Mouse (Mus musculus) gastrocnemius, adult 2 months (tissue): Measurements from ENCODE around the gene Ugcg. TPM values are rescaled to one million over a fixed set of nuclear protein-coding genes. Genes with fewer than 3 reads are reported as not detected.

Experiments
- DNase-seq: peaks from one replicate; pipeline ENCODE4 v3.0.0; 2022
- H3K27ac ChIP-seq: fragments of 200-600 bp; 2 replicates; pipeline ENCODE4 v1.8.1; 2022; ENCODE audit warnings: mild to moderate bottlenecking
- H3K4me3 ChIP-seq: fragments of 200-600 bp; 2 replicates; pipeline ENCODE4 v1.8.1; 2022; ENCODE audit warnings: mild to moderate bottlenecking, moderate library complexity
- CTCF ChIP-seq: fragments of 200-600 bp; IDR thresholded peaks from 2 replicates; pipeline ENCODE4 v1.8.1; 2022; ENCODE audit warnings: antibody characterized with exemption, mild to moderate bottlenecking, moderate library complexity
- intact Hi-C: fragments of 180-260 bp; cut with DNase I; formaldehyde crosslinking; loops from one replicate; pipeline ENCODE4 v1.15.1; 2025
- total RNA-seq, 2 experiments: library from RNA; stranded (reverse); gene quantifications; 2 replicates each; pipeline ENCODE4 v1.2.3; 2021

Gene Ugcg
- total RNA-seq, 2 experiments from 2014 or later: 7.6 to 9.1 TPM

DNA sequence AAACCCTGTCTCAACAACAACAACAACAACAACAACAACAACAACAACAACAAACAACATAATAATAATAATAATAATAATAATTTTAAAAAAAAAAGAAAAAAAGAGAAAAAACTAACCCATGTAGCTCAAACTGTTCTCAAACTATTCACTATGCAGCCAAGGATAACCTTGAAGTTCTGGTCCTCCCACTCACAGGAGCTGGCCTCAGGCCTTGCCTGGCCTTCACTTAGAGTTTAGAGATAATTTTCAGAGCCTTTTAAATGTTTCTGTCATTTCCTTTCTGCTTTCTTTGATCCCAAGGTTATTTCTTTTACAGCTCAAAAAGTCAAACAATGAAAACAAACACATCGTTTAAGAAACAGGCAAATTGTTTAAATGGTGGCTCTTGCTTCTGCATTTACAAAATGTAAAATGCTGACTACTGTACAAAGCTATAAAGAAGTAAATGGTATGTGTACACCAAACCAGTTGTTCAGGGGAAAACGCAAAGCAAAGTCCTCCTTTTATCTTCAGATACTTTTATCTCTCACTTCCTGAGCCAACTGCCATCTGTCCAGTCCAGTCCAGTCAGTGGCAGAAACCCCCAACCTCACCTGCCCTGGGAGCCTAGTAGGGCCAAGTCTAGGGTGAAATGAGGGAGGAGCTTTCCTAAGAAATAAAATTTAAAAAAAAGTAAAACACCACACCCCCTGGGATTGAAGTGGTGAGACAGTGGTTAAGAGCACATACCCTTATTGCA, 15.7 kb upstream of the Ugcg start:
- Histone ChIP-seq H3K4me3 (no peak overlapping the region), H3K27ac (no peak overlapping the region)
- TF ChIP-seq CTCF: no peak
- intact Hi-C loops: no loop called here
- no peak for DNase-seq

DNA sequence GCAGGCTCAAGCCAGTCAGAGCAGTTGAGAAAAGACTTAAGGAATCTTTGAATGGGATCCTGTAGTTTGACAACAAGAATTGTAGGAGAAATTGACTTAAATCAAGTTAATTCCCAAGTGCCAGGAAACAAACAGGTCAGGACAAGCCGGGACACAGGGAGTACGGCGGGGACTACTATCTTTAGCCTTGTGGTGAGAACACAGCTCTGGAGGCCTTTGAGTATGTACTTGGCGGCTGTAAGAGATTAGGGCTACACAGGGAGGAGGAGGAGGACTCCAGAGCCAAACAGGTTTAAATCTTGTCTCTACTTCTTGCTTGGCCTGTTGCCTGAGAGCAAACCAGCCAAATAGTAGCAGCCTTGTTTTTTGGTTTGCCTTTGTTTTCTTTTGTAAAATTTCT, 14.1 kb upstream of the Ugcg start:
- Histone ChIP-seq H3K27ac (peak overlapping the region; percentile 82), H3K4me3 (no peak overlapping the region)
- DNase-seq: peak; percentile 50
- intact Hi-C loops: no loop called here
- TF ChIP-seq CTCF: no peak

DNA sequence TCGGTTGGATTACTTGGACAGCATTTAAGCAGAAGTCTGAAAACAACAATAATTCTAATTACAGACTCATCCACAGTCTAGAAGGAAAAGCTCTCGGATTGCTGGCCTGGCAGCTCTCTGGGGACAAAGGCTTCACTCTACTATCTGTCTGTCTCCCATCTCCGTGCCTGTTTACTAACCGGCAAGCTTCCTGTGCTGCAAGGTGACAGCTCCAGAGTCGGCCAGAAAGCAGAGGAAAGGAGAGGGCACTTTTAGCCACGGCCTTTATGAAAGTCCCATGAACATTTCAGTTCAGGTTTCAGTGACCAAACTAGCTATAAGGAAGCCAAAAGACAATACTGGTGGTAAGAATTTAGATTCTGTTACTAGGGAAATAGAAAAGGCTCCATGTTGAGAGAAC, 13.1 kb upstream of the Ugcg start:
- Histone ChIP-seq H3K27ac (peak overlapping the region; percentile 82), H3K4me3 (no peak overlapping the region)
- intact Hi-C loops: no loop called here
- TF ChIP-seq CTCF: no peak
- no peak for DNase-seq

DNA sequence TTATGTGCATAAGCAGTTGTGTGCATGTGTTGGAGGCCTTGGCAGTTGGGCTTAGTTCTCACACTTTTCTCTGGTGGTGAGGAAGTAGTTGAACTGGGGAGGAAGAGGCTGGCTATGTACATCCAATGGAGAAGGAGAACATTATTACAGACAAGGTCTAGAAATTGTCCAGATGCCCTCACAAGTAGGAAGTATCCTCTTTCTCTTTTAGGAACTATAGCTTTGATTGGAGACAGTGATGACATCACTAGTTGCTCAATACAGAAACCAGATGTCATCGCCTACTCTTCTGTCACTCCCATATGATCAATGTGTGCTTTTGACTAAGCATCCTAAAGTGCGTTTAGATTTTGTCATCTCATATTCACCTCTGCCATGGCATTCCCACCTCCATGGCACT, 11.5 kb upstream of the Ugcg start:
- TF ChIP-seq CTCF: no peak
- Histone ChIP-seq H3K27ac (no peak overlapping the region), H3K4me3 (no peak overlapping the region)
- no peak for DNase-seq
- intact Hi-C loops: no loop called here

DNA sequence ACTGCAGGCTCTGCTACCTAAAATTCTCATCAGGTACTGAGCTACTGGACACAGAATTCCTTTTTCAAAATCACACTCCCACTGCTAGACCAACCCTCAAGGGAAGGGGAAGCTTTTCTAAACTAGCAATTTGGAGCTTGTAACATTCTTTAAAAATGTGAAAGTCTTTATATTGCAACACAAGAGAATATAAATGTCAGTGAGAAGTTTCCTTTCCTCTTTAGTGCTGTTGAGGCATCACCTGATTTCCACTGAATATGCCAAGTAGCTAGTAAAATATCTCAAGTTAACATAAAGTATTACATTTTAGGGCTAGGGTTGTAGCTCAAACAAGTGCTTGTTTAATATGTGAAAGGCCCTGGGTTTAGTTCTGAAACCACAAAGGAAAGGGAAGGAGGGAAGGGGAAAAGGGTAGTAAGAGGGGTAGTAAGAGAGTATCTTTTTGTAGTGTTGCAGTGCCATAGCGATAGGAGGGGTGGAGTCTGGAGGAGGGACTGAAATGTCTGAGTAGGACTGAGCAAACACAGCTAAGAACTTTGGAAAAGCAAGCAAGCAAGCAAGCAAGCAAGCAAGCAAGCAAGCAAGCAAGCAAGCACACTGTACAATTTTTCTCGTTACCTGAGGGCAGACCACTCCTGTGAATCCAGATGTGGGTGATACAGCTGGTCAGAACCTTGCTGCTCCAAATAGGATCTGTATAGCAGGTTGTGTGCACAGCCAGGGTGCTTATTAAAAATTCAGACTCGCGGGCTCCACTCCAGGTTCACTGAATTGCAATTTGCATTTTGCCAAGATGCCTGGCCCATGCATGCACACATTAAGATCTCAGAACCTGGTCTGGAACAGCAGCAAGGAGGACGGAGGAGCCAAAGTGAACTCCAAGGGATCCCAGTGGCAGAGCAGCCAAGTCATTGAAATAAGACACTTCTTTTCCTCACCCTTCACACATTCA, 7.5 kb upstream of the Ugcg start:
- no peak overlapping the region for H3K27ac ChIP-seq
- intact Hi-C loops: loop anchor here (10.0 kb wide), 1 partner anchor 57 kb away; no protein-coding TSS in a partner anchor
- no peak for DNase-seq
- H3K4me3 ChIP-seq: no peak overlapping the region
- TF ChIP-seq CTCF: no peak

DNA sequence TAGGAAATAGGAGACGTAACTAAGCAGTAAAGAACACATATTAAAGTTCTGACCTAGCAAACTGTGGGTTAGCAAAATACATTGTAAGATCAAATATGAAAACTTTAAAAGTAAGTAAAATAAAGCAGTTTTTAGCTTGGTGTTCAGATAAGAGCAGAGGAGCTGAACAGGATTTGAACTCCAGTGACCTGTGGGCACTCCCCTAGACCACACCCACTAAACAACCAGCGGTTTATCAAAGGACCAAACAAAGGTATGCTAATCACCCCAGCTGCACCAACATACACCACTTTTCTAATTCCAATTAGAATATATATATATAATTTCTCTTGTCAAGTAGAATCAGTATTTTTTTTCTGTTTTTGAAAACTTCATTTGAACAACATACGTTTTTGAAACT, 3.4 kb upstream of the Ugcg start:
- Histone ChIP-seq H3K4me3 (no peak overlapping the region), H3K27ac (no peak overlapping the region)
- DNase-seq: no peak
- intact Hi-C loops: loop anchor here (5.0 to 10.0 kb wide), 2 partner anchors 61 to 157 kb away; no protein-coding TSS in a partner anchor
- no peak for TF ChIP-seq CTCF

DNA sequence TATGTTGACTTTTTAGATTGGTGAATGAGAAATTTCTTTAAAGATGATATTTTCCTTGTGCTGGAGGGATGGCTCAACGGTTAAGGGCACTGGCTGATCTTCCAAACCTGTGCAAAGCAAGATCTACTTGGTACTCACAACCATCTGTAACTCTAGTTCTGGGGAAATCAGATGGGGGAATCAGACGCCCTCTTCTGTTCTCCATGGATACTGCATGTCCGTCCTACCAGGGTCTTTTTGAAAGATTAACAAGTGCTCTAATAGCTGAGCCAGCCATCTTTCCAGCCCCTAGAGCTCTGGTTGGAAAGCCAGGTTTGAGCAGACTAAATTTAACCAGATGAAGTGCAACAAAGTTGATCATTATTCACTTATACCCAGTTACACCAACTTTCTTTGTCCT, 1.8 kb upstream of the Ugcg start:
- TF ChIP-seq CTCF: peak; percentile 75
- no peak overlapping the region for H3K4me3 ChIP-seq
- DNase-seq: peak; percentile 29
- intact Hi-C loops: loop anchor here (1.0 to 10.0 kb wide), 3 partner anchors 62 to 155 kb away; no protein-coding TSS in a partner anchor
- H3K27ac ChIP-seq: no peak overlapping the region

DNA sequence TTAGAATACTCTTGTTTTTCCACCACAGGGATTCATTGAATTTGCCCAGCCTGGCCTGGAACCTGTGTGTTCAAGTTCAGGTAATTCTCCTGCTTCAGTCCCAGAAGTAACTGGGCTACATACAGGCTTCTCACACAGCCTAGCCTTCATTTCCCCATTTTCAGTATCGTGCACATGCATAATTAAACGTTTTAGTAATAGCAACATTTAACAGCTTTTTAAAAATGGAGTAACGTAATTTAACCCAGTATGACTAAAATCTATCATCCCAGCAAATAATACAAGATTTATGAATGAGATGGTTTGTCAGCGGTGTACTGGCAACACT, 619 bp upstream of the Ugcg start:
- H3K4me3 ChIP-seq: peak overlapping the region; percentile 93
- H3K27ac ChIP-seq: peak overlapping the region; percentile 90
- no peak for TF ChIP-seq CTCF
- intact Hi-C loops: loop anchor here (5.0 to 10.0 kb wide), 2 partner anchors 64 to 154 kb away; no protein-coding TSS in a partner anchor
- no peak for DNase-seq

DNA sequence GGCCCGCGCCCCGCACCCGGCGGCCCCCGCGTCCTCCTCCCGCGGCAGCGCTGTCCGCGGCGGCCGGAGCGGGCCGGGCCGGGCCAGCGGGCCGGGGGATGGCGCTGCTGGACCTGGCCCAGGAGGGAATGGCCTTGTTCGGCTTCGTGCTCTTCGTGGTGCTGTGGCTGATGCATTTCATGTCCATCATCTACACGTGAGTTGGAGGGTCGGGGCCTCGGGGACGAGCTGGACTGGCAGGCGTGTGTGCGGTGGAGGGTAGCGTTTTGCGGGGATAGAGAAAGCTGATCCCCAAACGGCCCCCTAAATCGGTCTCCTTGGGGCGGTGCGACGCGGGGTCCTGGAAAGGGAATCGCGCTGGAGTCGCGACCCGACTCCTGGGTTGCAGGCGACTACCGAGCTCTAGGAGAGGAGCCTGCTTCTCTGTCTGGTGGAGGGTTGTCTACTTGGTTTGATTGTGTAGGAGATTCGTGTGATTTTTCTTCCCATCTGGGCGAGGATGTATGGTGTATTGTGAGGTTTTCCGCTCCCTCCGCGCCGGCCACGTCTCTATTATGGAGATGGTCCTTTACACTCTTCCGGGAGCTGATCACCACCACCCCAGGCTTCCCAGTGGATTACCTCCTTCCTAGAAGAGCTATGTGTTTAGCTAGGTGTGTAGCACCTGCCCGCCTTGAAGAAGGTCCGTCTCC, 635 bp downstream of the Ugcg start:
- no peak for DNase-seq
- intact Hi-C loops: loop anchor here (1.0 to 10.0 kb wide), 4 partner anchors 25 to 360 kb away; partner anchors contain the start of gene Ptbp3
- H3K4me3 ChIP-seq: peak overlapping the region; percentile 93
- peak overlapping the region; percentile 90 for H3K27ac ChIP-seq
- no peak for TF ChIP-seq CTCF

DNA sequence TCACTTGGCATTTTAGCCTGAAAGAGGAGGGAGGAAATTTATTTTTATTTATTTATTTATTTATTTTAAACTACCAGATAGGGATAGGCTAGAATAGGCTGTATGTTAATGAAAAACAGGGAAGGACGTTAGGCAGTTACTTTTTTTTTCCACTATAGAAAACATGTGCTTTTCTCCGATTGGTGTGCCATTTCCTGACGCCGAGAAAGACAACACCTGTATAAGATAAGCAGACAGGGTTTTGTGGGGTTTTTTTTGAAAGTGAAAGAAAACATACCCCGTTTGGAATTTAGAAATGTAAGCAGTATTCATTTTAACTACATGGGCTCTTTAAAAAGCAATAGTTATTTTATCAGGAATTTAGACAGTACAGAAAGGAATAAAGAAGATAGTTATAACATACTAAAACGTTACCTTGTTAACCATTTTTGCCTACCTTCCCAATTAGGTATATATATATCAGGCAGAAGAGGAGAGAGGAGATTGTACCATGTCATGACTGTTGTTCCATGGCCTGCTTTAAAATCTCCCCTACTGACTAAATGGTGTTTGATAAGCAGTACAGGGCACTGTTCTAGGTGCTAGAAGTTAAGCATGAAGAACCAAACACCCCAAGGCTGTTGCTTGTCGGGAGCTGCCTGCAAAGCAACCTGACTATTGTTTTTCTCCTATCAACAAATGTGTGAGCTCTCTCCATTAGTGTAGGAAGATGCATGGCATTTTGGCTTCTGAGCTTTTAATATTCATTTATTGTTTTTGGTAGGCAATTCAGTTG, 1.8 kb downstream of the Ugcg start:
- intact Hi-C loops: no loop called here
- peak overlapping the region; percentile 93 for H3K4me3 ChIP-seq
- no peak for TF ChIP-seq CTCF
- H3K27ac ChIP-seq: peak overlapping the region; percentile 90
- no peak for DNase-seq

DNA sequence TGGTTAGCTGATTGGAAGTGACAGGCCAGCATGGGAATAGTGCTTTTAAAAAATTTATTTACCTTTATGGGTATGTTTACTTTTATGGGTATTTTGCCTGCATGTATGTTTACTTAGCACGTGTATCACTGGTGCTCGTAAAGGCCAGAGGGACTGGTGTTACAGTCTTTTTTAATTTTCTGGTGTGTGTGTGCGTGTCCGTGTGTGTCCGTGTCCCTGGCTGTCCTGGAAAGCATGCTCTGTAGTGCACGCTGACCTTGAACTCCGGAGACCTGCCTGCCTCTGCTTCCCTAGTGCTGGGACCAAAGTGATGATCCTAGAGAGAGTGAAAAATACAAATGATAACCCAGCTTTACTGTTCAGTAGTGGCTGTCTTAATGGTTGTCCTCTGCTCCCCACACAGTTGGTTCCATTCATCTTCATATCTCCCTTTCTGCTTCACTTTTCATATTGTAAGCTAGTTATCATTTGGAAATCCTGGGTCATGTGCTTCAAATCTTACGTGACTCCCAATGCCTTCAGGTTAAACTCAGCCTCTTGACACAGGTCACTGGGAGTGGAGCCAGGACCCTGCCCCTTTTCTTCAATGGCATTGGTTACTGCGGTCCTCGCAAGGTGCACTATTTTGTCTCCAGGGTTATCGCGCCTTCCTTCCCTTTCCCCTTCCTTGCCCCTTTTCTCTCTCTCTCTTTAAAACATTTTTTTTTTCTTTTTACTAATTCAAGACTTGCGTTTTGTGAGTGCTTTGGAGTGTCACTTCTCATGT, 5.9 kb downstream of the Ugcg start:
- intact Hi-C loops: loop anchor here (5.0 kb wide), 1 partner anchor 47 kb away; no protein-coding TSS in a partner anchor
- no peak overlapping the region for H3K27ac ChIP-seq
- H3K4me3 ChIP-seq: no peak overlapping the region
- no peak for DNase-seq
- TF ChIP-seq CTCF: no peak
